Mouse (Mus musculus): ENCODE measurements around the gene Cd300lf. TPM values are rescaled to one million over a fixed set of nuclear protein-coding genes. Genes with fewer than 3 reads are reported as not detected.
A peak's percentile ranks its signal among the peaks of the same experiment; 100 is the strongest.

Gene Cd300lf
- polyA plus RNA-seq (2015; fragmentation: Nextera tagmentation; extraction: Ambion mirVana) = 0.10 TPM in 1 of 2 replicates, not detected in the other

GRCm38 (mm10) chr11:115133800-115134199 is at the start of gene Cd300lf:
Gene Cd300lf, minus strand, starts transcription at chr11:115133992.
- H3K9me3 ChIP-seq = no peaks in the 10 kb centered on the region
- no peaks in the 10 kb centered on the region for H3K36me3 ChIP-seq
- H3K4me3 ChIP-seq = no peak within 1 kb of the TSS
- no peak within 1 kb of the TSS for H3K27ac ChIP-seq (replicated peaks)
- WGBS = 86% methylated on average over 8 of the region's 8 CpGs
- no peaks in the 10 kb centered on the region for H3K4me1 ChIP-seq
- no peak within 1 kb of the TSS for H3K9ac ChIP-seq (replicated peaks)
- H3K27me3 ChIP-seq = no peaks in the 10 kb centered on the region
- no peak for ATAC-seq (replicated peaks)
- H3K4me2 ChIP-seq (replicated peaks) = no peak within 1 kb of the TSS

GRCm38 (mm10) chr11:115181913-115182638 is 48.3 kb upstream of the Cd300lf start:
- WGBS = 20% methylated on average over 12 of the region's 12 CpGs
- no peak for ATAC-seq (replicated peaks)
- Histone ChIP-seq H3K4me3 (no peak overlapping the region), H3K36me3 (no peaks in the 10 kb centered on the region), H3K9ac (replicated peaks) (no peak overlapping the region), H3K4me1 (peaks cover 28% of the 10 kb centered on the region), H3K27ac (replicated peaks) (no peak overlapping the region), H3K9me3 (no peaks in the 10 kb centered on the region), H3K4me2 (replicated peaks) (no peak overlapping the region), H3K27me3 (no peaks in the 10 kb centered on the region)

GRCm38 (mm10) chr11:115179881-115180280 is 46.1 kb upstream of the Cd300lf start:
- Histone ChIP-seq H3K27me3 (no peaks in the 10 kb centered on the region), H3K36me3 (no peaks in the 10 kb centered on the region), H3K4me1 (peaks cover 34% of the 10 kb centered on the region), H3K9ac (replicated peaks) (no peak overlapping the region), H3K4me3 (no peak overlapping the region), H3K9me3 (no peaks in the 10 kb centered on the region), H3K27ac (replicated peaks) (peak overlapping the region; percentile 67), H3K4me2 (replicated peaks) (no peak overlapping the region)
- WGBS = 80% methylated on average over 6 of the region's 6 CpGs
- ATAC-seq (replicated peaks) = no peak

- Histone ChIP-seq H3K36me3 (no peaks in the 10 kb centered on the region), H3K27me3 (no peaks in the 10 kb centered on the region), H3K9me3 (no peaks in the 10 kb centered on the region), H3K4me3 (no peak overlapping the region), H3K27ac (replicated peaks) (peak overlapping the region; percentile 67), H3K9ac (replicated peaks) (no peak overlapping the region), H3K4me2 (replicated peaks) (no peak overlapping the region), H3K4me1 (peaks cover 39% of the 10 kb centered on the region)
- WGBS = 51% methylated on average over 6 of the region's 6 CpGs
- ATAC-seq (replicated peaks) = peak; percentile 49
Observed at GRCm38 (mm10) chr11:115179191-115179590, 45.4 kb upstream of the Cd300lf start.

- H3K27me3 ChIP-seq = peaks cover 3% of the 10 kb centered on the region; the same call in 1 of the 2 replicates
- WGBS = 87% methylated on average over 2 of the region's 2 CpGs
- peaks cover 43% of the 10 kb centered on the region for H3K4me1 ChIP-seq
- no peak overlapping the region for H3K4me2 ChIP-seq (replicated peaks)
- no peak overlapping the region for H3K9ac ChIP-seq (replicated peaks)
- H3K27ac ChIP-seq (replicated peaks) = peak overlapping the region; percentile 67
- ATAC-seq (replicated peaks) = no peak
- H3K9me3 ChIP-seq = no peaks in the 10 kb centered on the region
- H3K4me3 ChIP-seq = no peak overlapping the region
- H3K36me3 ChIP-seq = no peaks in the 10 kb centered on the region
Observed at GRCm38 (mm10) chr11:115178766-115179165, 45.0 kb upstream of the Cd300lf start.

GRCm38 (mm10) chr11:115177559-115178195 is 43.9 kb upstream of the Cd300lf start:
- H3K4me2 ChIP-seq (replicated peaks) = 0 out of 2 replicates have a peak overlapping the region, but pooled peaks have one; percentile 14
- H3K9ac ChIP-seq (replicated peaks) = no peak overlapping the region

GRCm38 (mm10) chr11:115176399-115177190 is 42.8 kb upstream of the Cd300lf start:
- H3K9me3 ChIP-seq = no peaks in the 10 kb centered on the region
- H3K4me1 ChIP-seq = peaks cover 59% of the 10 kb centered on the region
- H3K4me2 ChIP-seq (replicated peaks) = no peak overlapping the region
- H3K4me3 ChIP-seq = no peak overlapping the region
- H3K27me3 ChIP-seq = peaks cover 4% of the 10 kb centered on the region; the same call in 1 of the 2 replicates
- ATAC-seq (replicated peaks) = no peak
- H3K36me3 ChIP-seq = no peaks in the 10 kb centered on the region
- H3K9ac ChIP-seq (replicated peaks) = no peak overlapping the region
- WGBS = 65% methylated on average over 24 of the region's 24 CpGs
- H3K27ac ChIP-seq (replicated peaks) = 0 out of 2 replicates have a peak overlapping the region, but pooled peaks have one; percentile 37

More at GRCm38 (mm10) chr11:115177559-115178195, 43.9 kb upstream of the Cd300lf start:
- Histone ChIP-seq H3K27ac (replicated peaks) (peak overlapping the region; percentile 69), H3K36me3 (no peaks in the 10 kb centered on the region), H3K4me3 (no peak overlapping the region), H3K9me3 (no peaks in the 10 kb centered on the region), H3K27me3 (peaks cover 4% of the 10 kb centered on the region; the same call in 1 of the 2 replicates), H3K4me1 (peaks cover 49% of the 10 kb centered on the region)
- ATAC-seq (replicated peaks) = peak; percentile 49
- 18% methylated on average over 10 of the region's 10 CpGs for WGBS

GRCm38 (mm10) chr11:115173549-115174339 is 40.0 kb upstream of the Cd300lf start:
- no peaks in the 10 kb centered on the region for H3K9me3 ChIP-seq
- peaks cover 54% of the 10 kb centered on the region for H3K4me1 ChIP-seq
- H3K4me3 ChIP-seq = no peak overlapping the region
- H3K27ac ChIP-seq (replicated peaks) = no peak overlapping the region
- no peak overlapping the region for H3K9ac ChIP-seq (replicated peaks)
- H3K36me3 ChIP-seq = no peaks in the 10 kb centered on the region
- no peak for ATAC-seq (replicated peaks)
- whole genome bisulfite sequencing = 16% methylated on average over 16 of the region's 16 CpGs
- H3K27me3 ChIP-seq = peaks cover 4% of the 10 kb centered on the region; the same call in 1 of the 2 replicates
- H3K4me2 ChIP-seq (replicated peaks) = no peak overlapping the region

GRCm38 (mm10) chr11:115172825-115173287 is 39.1 kb upstream of the Cd300lf start:
- H3K9ac ChIP-seq (replicated peaks) = no peak overlapping the region
- 30% methylated on average over 4 of the region's 4 CpGs for WGBS
- H3K9me3 ChIP-seq = no peaks in the 10 kb centered on the region
- H3K4me3 ChIP-seq = no peak overlapping the region
- peaks cover 45% of the 10 kb centered on the region for H3K4me1 ChIP-seq
- ATAC-seq (replicated peaks) = no peak
- H3K4me2 ChIP-seq (replicated peaks) = no peak overlapping the region
- H3K27ac ChIP-seq (replicated peaks) = no peak overlapping the region
- no peaks in the 10 kb centered on the region for H3K36me3 ChIP-seq
- peaks cover 4% of the 10 kb centered on the region; the same call in 1 of the 2 replicates for H3K27me3 ChIP-seq

- ATAC-seq (replicated peaks) = no peak
- Histone ChIP-seq H3K9me3 (no peaks in the 10 kb centered on the region), H3K4me2 (replicated peaks) (no peak overlapping the region), H3K4me3 (no peak overlapping the region), H3K36me3 (no peaks in the 10 kb centered on the region), H3K27ac (replicated peaks) (no peak overlapping the region), H3K27me3 (peaks cover 4% of the 10 kb centered on the region; the same call in 1 of the 2 replicates), H3K9ac (replicated peaks) (no peak overlapping the region), H3K4me1 (peaks cover 30% of the 10 kb centered on the region)
- WGBS = 53% methylated on average over 8 of the region's 8 CpGs
Observed at GRCm38 (mm10) chr11:115171125-115171524, 37.3 kb upstream of the Cd300lf start.

GRCm38 (mm10) chr11:115169430-115169829 is 35.6 kb upstream of the Cd300lf start:
- no peak overlapping the region for H3K27ac ChIP-seq (replicated peaks)
- H3K4me3 ChIP-seq = no peak overlapping the region
- ATAC-seq (replicated peaks) = no peak
- 89% methylated on average over 4 of the region's 4 CpGs for WGBS
- H3K4me2 ChIP-seq (replicated peaks) = no peak overlapping the region
- H3K36me3 ChIP-seq = no peaks in the 10 kb centered on the region
- no peak overlapping the region for H3K9ac ChIP-seq (replicated peaks)
- peaks cover 18% of the 10 kb centered on the region; the same call in 1 of the 2 replicates for H3K27me3 ChIP-seq
- H3K9me3 ChIP-seq = no peaks in the 10 kb centered on the region
- H3K4me1 ChIP-seq = peaks cover 36% of the 10 kb centered on the region
